Mouse (Mus musculus) megakaryocyte, embryonic 14.5 days (primary cell): ENCODE data around the gene BC037034. TPM values are rescaled to one million over a fixed set of nuclear protein-coding genes. Genes with fewer than 3 reads are reported as not detected.

Experiments
- H3K27me3 ChIP-seq: replicated peaks from 2 replicates; pipeline ENCODE3; 2012; ENCODE audit warnings: inconsistent platforms
- H3K36me3 ChIP-seq: replicated peaks from 2 replicates; pipeline ENCODE3; 2012; ENCODE audit warnings: low read length, inconsistent platforms, mixed read lengths
- H3K4me1 ChIP-seq: 2 replicates; pipeline ENCODE4 v1.6.1; 2012; ENCODE audit warnings: inconsistent platforms
- H3K4me3 ChIP-seq: replicated peaks from 2 replicates; pipeline ENCODE3; 2012; ENCODE audit warnings: moderate library complexity, mild to moderate bottlenecking, inconsistent platforms
- H3K9me3 ChIP-seq: 2 replicates; pipeline ENCODE4 v1.6.1; 2012; ENCODE audit warnings: inconsistent platforms
- FLI1 ChIP-seq: IDR thresholded peaks from 2 replicates; pipeline ENCODE4 v1.6.1; 2012; ENCODE audit warnings: low read length, inconsistent platforms, mixed read lengths
- GATA1 ChIP-seq: IDR thresholded peaks from 3 replicates; pipeline ENCODE4 v1.6.1; 2012; ENCODE audit warnings: mixed read lengths, low read length, inconsistent platforms, borderline replicate concordance
- polyA plus RNA-seq: library from polyadenylated mRNA; stranded (reverse); fragments of >175 nt; gene quantifications from 2 replicates; pipeline ENCODE4 v1.2.3, GENCODE M21; 2012; ENCODE audit warnings: low replicate concordance; ENCODE audit not compliant: insufficient read depth

The BC037034 gene
- polyA plus RNA-seq, 1 experiment, result 49.9 TPM

DNA sequence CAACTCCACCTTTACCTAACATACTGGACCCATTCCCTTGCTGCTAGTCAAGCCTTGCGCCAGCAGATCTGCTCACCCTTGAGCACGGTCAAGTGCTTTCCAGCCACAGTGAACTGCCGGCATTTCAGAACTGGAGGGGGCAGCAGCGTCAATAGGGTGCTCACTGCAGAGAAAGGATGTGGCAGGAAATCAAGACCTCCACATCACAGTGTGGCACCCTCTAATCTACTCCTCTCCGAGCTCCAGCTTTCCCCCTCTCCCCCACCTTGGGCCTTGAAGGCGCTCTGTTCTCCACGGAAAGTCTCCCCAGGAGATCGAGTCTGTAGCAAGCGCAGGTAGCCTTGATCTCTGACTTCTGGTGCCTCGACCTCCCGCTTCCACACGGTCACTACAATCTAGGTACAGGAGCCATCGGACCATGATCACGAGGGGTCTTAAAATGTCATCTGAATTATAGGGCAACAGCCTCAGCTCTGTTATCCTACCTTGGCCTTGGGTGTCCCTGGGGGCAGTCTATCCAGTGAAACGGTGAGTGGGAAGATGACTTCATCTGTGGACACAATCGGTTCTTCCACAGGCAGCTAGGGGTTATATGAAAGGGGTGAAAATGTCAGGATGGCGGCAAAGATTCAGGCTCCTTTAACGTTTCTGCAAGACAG, 1.1 kb downstream of the BC037034 start:
- TF ChIP-seq FLI1 (no peak), GATA1 (no peak)
- H3K36me3 ChIP-seq, result peaks cover 64% of the 10 kb centered on the region
- H3K4me3 ChIP-seq, result peak overlapping the region; percentile 95
- H3K27me3 ChIP-seq, result no peaks in the 10 kb centered on the region
- H3K4me1 ChIP-seq, result peaks cover 73% of the 10 kb centered on the region
- H3K9me3 ChIP-seq, result no peaks in the 10 kb centered on the region

- Histone ChIP-seq H3K9me3 (no peaks in the 10 kb centered on the region), H3K36me3 (peaks cover 69% of the 10 kb centered on the region), H3K4me3 (peak overlapping the region; percentile 95), H3K4me1 (peaks cover 80% of the 10 kb centered on the region), H3K27me3 (no peaks in the 10 kb centered on the region)
- no peak for TF ChIP-seq GATA1
- TF ChIP-seq FLI1, result no peak
Observed at GRCm38 (mm10) chr5:138262001-138262400, 1.8 kb downstream of the BC037034 start.

- no peak overlapping the region for H3K4me3 ChIP-seq
- TF ChIP-seq GATA1 (no peak), FLI1 (no peak)
- no peaks in the 10 kb centered on the region for H3K9me3 ChIP-seq
- peaks cover 92% of the 10 kb centered on the region for H3K4me1 ChIP-seq
- no peaks in the 10 kb centered on the region for H3K27me3 ChIP-seq
- peaks cover 62% of the 10 kb centered on the region for H3K36me3 ChIP-seq
Observed at GRCm38 (mm10) chr5:138260834-138261233, 3.0 kb downstream of the BC037034 start.

GRCm38 (mm10) chr5:138260051-138260450, 3.8 kb downstream of the BC037034 start:
- TF ChIP-seq FLI1 (no peak), GATA1 (no peak)
- peaks cover 56% of the 10 kb centered on the region for H3K36me3 ChIP-seq
- H3K4me3 ChIP-seq, result no peak overlapping the region

DNA sequence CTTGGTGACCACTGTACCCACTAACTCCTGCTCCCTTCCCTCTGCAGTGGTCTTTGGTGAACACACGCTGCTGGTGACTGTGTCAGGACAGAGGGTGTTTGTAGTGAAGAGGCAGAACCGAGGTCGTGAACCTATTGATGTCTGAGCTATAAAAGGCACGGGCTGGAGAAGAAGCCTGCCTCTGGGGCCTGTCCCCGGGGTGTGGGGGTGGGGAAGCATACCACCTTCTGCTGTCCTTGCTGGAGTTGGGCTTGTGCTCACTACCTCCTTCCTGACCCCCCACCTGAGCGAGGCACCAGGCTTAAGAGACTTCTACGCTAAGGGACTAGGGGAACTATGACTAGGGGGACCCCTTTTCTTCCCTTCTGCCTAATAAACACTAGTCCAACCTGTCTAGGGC, 4.8 kb downstream of the BC037034 start:
- no peaks in the 10 kb centered on the region for H3K9me3 ChIP-seq
- peaks cover 89% of the 10 kb centered on the region for H3K4me1 ChIP-seq
- H3K27me3 ChIP-seq, result no peaks in the 10 kb centered on the region
- no peak overlapping the region for H3K4me3 ChIP-seq
- peaks cover 56% of the 10 kb centered on the region for H3K36me3 ChIP-seq
- TF ChIP-seq GATA1, result no peak
- TF ChIP-seq FLI1, result no peak

More at GRCm38 (mm10) chr5:138260051-138260450, 3.8 kb downstream of the BC037034 start:
- H3K9me3 ChIP-seq, result no peaks in the 10 kb centered on the region
- peaks cover 92% of the 10 kb centered on the region for H3K4me1 ChIP-seq
- H3K27me3 ChIP-seq, result no peaks in the 10 kb centered on the region

DNA sequence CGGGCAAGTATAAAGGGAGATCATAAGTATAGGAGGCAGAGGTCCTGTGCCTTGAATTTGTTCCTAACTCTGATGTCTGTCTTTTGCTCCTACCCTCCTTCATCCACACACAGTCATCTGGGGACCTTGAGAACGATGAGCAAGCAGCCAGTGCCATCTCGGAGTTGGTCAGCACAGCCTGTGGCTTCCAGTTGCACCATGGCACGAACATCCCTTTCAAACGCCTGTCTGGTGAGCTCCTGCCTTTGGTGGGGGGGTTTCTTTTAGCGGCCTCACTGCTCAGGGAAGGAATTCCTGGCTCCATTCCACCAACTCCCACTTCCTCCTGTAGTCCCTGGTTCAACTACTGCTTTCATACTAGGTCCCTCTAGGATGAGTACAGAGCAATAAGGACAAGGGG, 5.3 kb downstream of the BC037034 start:
- Histone ChIP-seq H3K4me3 (no peak overlapping the region), H3K36me3 (peaks cover 56% of the 10 kb centered on the region), H3K9me3 (no peaks in the 10 kb centered on the region), H3K4me1 (peaks cover 89% of the 10 kb centered on the region), H3K27me3 (no peaks in the 10 kb centered on the region)
- TF ChIP-seq FLI1, result no peak
- TF ChIP-seq GATA1, result no peak

GRCm38 (mm10) chr5:138258078-138258477, 5.8 kb downstream of the BC037034 start:
- H3K36me3 ChIP-seq, result peaks cover 56% of the 10 kb centered on the region
- H3K4me1 ChIP-seq, result peaks cover 84% of the 10 kb centered on the region

GRCm38 (mm10) chr5:138257585-138257978, 6.3 kb downstream of the BC037034 start:
- H3K4me1 ChIP-seq, result peaks cover 79% of the 10 kb centered on the region
- H3K36me3 ChIP-seq, result peaks cover 55% of the 10 kb centered on the region
- peak overlapping the region; percentile 70 for H3K4me3 ChIP-seq
- TF ChIP-seq FLI1 (no peak), GATA1 (no peak)
- H3K27me3 ChIP-seq, result no peaks in the 10 kb centered on the region
- peaks cover 6% of the 10 kb centered on the region for H3K9me3 ChIP-seq

More at GRCm38 (mm10) chr5:138258078-138258477, 5.8 kb downstream of the BC037034 start:
- H3K27me3 ChIP-seq, result no peaks in the 10 kb centered on the region
- H3K9me3 ChIP-seq, result peaks cover under 1% of the 10 kb centered on the region
- no peak for TF ChIP-seq GATA1
- no peak for TF ChIP-seq FLI1
- H3K4me3 ChIP-seq, result no peak overlapping the region

- Histone ChIP-seq H3K36me3 (peaks cover 50% of the 10 kb centered on the region), H3K9me3 (peaks cover 7% of the 10 kb centered on the region), H3K4me1 (peaks cover 74% of the 10 kb centered on the region), H3K4me3 (peak overlapping the region; percentile 94), H3K27me3 (no peaks in the 10 kb centered on the region)
- TF ChIP-seq GATA1 (no peak; the same call in 2 of the 3 replicates), FLI1 (no peak)
Observed at GRCm38 (mm10) chr5:138256966-138257584, 6.8 kb downstream of the BC037034 start.

DNA sequence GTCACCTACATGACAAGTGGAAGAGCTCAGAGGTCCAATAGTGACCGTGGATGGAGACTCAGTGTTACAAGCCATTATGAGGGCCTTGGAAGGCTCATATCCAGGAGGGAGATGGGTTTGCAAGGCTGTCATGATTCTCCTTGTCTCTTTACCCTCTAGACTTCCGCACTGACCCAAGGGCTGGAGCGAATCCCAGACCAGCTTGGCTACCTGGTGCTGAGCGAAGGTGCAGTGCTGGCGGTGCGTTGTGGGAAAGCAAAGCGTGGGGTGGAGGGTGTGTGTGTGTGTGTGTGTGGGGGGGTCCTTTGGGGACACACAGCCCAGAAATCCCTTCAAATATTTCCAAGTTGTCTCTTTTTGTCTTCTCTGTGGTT, 7.8 kb downstream of the BC037034 start:
- H3K36me3 ChIP-seq, result peaks cover 40% of the 10 kb centered on the region
- TF ChIP-seq GATA1, result no peak
- TF ChIP-seq FLI1, result no peak
- peaks cover 13% of the 10 kb centered on the region for H3K9me3 ChIP-seq
- peak overlapping the region; percentile 94 for H3K4me3 ChIP-seq
- H3K4me1 ChIP-seq, result peaks cover 64% of the 10 kb centered on the region
- H3K27me3 ChIP-seq, result peaks cover 3% of the 10 kb centered on the region
